Mouse (Mus musculus): ENCODE results near the gene Jsrp1.

DNA sequence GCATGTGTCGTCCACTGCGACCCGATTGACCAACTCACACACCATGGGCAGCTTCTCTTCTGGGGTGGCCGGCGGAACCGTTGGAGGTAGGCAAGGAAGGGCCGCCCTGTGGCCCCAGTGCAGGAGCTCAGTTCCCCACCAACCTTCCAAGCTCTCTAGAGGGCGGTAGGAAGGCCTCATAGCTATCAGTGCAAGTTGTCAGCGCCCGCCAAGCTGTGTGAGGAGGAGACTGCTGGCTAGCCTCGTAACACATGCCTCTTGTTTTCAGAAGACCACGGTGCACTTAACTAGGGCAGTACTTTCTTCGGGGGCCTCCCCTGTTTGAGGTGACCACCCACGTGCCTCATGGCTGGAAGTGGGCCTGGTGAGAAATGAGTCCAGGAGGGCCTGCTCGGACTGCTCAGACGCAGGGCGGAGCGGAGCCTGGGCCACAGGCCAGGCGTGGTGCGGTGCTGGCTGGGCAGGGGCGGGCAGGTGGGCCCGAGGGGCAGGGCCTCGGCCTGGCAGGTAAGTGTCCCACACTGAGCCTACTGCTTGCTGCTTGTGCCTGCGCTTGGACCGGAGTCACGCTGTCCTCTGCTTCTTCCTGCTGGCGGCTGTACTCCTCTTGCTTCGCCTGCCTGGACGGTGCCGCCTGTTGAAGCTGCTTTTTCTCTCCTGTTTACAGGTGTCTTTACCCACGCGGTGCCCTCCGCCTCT lies 21.7 kb downstream of the Jsrp1 start:
- TF ChIP-seq POLR2A (IDR thresholded peaks at IDR 0.05; ENCODE audit: insufficient read length, low read depth): no peak
- TF ChIP-seq CEBPB (IDR thresholded peaks at IDR 0.05; ENCODE audit: insufficient read depth, poor library complexity, severe bottlenecking): no peak
- TF ChIP-seq TCF12 (IDR thresholded peaks at IDR 0.05; ENCODE audit: insufficient read depth, poor library complexity, severe bottlenecking): no peak
- TF ChIP-seq MYOG (IDR thresholded peaks at IDR 0.05; ENCODE audit: control insufficient read depth in 1 of 3, insufficient read depth in 1 of 3, insufficient read length in 2 of 3, low read depth in 2 of 3): no peak
- no peak for TF ChIP-seq USF1 (IDR thresholded peaks at IDR 0.05; ENCODE audit: low read depth)
- no peak for TF ChIP-seq E2F4 (IDR thresholded peaks at IDR 0.05; ENCODE audit: insufficient read depth)
- TF ChIP-seq MYOD1 (IDR thresholded peaks at IDR 0.05; ENCODE audit: control insufficient read depth in 1 of 3, insufficient read length in 2 of 3, low read depth in 2 of 3): no peak
- TF ChIP-seq POLR2AphosphoS2 (IDR thresholded peaks at IDR 0.05; ENCODE audit: insufficient read length, low read depth): peak; percentile 79

Measured in myocyte (in vitro differentiated cells).